Mouse (Mus musculus): ENCODE data around the gene Dclk1. TPM values are rescaled to one million over a fixed set of nuclear protein-coding genes. Genes with fewer than 3 reads are reported as not detected.

Dclk1 gene
- total and polyA plus RNA-seq, 3 experiments = 0.55 TPM; not detected in 2

DNA sequence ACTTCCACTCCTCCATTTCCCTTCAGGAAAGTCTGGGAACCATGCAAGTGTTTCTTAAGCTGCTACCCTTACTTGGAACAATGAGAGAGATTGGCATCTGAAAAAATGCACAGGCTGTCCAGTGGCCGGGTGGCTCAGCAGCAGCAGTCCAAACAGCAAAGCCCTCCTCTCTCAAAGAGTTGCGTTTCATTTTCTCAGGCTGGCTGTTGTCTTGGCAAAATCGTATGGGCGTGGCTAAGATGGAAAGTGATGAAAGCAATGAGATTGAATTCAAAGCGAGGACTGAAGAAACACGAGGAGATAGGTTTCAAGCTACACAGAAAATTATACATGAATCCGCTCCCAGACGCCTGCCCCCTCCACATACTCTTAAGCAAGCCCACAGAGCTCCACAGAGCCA, 67.8 kb downstream of the Dclk1 start:
- Histone ChIP-seq H3K27me3 (ENCODE audit: insufficient read depth, low read length) (no peaks in the 10 kb centered on the region), H3K4me1 (ENCODE audit: insufficient read depth, low read depth, low read length) (no peaks in the 10 kb centered on the region), H3K36me3 (replicated peaks) (no peaks in the 10 kb centered on the region), H3K4me3 (ENCODE audit: low read depth, low read length) (no peak overlapping the region), H3K9me3 (replicated peaks) (peaks cover 14% of the 10 kb centered on the region)
- DNase-seq (ENCODE audit: low spot score) = no peak
- no peak for ATAC-seq (ENCODE audit: extremely low read depth, insufficient number of reproducible peaks, low FRiP score, poor library complexity, severe bottlenecking)
- TF ChIP-seq GATA1 (IDR thresholded peaks at IDR 0.05; ENCODE audit: borderline replicate concordance, low read length) (no peak), TAL1 (conservative IDR thresholded peaks at IDR 0.05; ENCODE audit: low read depth, low read length) (no peak), CTCF (IDR thresholded peaks at IDR 0.05; ENCODE audit: low read depth, low read length) (no peak), POLR2AphosphoS5 (IDR thresholded peaks at IDR 0.05; ENCODE audit: insufficient replicate concordance, low read depth, low read length) (no peak), GATA2 (IDR thresholded peaks at IDR 0.05; ENCODE audit: borderline replicate concordance, low read depth, low read length) (no peak)

DNA sequence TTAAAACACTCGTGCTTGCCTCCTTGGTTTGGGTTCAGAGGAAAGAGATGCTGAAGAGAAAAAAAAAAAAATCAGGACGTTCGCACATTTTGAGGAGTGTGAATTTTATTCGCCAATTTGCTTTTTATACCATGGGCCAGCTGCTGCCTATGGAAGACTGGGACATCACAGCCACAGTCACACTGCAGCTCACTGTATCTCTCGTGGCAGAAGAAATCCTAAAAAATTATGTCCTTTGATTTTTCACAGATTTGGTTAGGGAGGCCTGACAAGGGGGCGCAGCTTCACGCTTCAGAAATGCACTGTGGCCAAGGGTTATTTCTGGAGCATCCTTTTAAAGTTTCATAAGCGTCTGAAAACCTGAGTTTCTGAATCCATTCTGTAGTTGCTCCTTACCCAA, 73.7 kb downstream of the Dclk1 start:
- Histone ChIP-seq H3K27me3 (ENCODE audit: insufficient read depth, low read length) (no peaks in the 10 kb centered on the region), H3K9me3 (replicated peaks) (peaks cover 18% of the 10 kb centered on the region), H3K4me3 (ENCODE audit: low read depth, low read length) (no peak overlapping the region), H3K36me3 (replicated peaks) (no peaks in the 10 kb centered on the region), H3K4me1 (ENCODE audit: insufficient read depth, low read depth, low read length) (no peaks in the 10 kb centered on the region)
- DNase-seq (ENCODE audit: low spot score) (no peak), ATAC-seq (ENCODE audit: extremely low read depth, insufficient number of reproducible peaks, low FRiP score, poor library complexity, severe bottlenecking) (no peak)
- no peak for TF ChIP-seq GATA2 (IDR thresholded peaks at IDR 0.05; ENCODE audit: borderline replicate concordance, low read depth, low read length)
- no peak for TF ChIP-seq GATA1 (IDR thresholded peaks at IDR 0.05; ENCODE audit: borderline replicate concordance, low read length)
- no peak for TF ChIP-seq TAL1 (conservative IDR thresholded peaks at IDR 0.05; ENCODE audit: low read depth, low read length)
- no peak for TF ChIP-seq CTCF (IDR thresholded peaks at IDR 0.05; ENCODE audit: low read depth, low read length)

DNA sequence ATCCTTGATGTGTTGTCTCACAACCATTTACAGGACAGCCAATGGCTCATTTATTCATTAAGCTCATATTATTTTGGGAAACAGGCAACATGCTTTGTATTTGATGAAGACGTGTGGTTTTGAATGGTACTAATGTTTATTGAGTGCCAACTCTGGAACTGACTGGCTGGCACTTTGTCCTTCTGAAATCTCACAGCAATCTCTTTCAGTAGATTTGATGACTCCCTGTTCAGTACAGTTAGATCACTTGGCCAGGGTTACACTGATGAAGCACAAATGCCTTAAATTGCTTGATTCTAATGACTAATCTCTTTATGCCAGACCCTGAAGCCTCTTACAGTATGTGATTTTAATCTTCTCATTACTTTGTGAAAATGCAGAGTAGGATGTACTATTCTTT, 75.9 kb downstream of the Dclk1 start:
- no peak overlapping the region for H3K4me3 ChIP-seq (ENCODE audit: low read depth, low read length)
- no peak for TF ChIP-seq CTCF (IDR thresholded peaks at IDR 0.05; ENCODE audit: low read depth, low read length)
- no peak for TF ChIP-seq GATA2 (IDR thresholded peaks at IDR 0.05; ENCODE audit: borderline replicate concordance, low read depth, low read length)
- no peak for TF ChIP-seq TAL1 (conservative IDR thresholded peaks at IDR 0.05; ENCODE audit: low read depth, low read length)
- TF ChIP-seq GATA1 (IDR thresholded peaks at IDR 0.05; ENCODE audit: borderline replicate concordance, low read length) = no peak
- TF ChIP-seq POLR2AphosphoS5 (IDR thresholded peaks at IDR 0.05; ENCODE audit: insufficient replicate concordance, low read depth, low read length) = no peak
- no peaks in the 10 kb centered on the region for H3K4me1 ChIP-seq (ENCODE audit: insufficient read depth, low read depth, low read length)
- ATAC-seq (ENCODE audit: extremely low read depth, insufficient number of reproducible peaks, low FRiP score, poor library complexity, severe bottlenecking) = no peak
- peaks cover 20% of the 10 kb centered on the region for H3K9me3 ChIP-seq (replicated peaks)
- H3K36me3 ChIP-seq (replicated peaks) = no peaks in the 10 kb centered on the region
- DNase-seq (ENCODE audit: low spot score) = no peak
- no peaks in the 10 kb centered on the region for H3K27me3 ChIP-seq (ENCODE audit: insufficient read depth, low read length)

DNA sequence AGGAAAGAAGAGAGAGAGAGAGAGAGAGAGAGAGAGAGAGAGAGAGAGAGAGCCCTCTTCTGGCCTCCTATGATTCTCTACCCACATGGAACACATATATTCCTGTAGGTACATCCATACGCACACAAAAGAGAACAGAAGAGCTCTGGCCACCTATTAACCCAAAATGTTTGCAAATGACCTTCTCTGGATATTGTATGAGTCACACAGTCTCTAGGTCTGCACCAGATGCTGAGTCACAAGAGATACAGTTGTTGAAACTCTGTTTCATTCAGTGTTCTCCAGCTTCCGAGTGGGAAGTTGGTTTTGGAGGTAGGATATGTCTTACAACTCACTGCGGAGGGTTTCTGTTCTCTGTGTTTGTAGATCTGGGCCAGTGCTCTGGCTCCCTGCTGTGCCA, 78.4 kb downstream of the Dclk1 start:
- H3K9me3 ChIP-seq (replicated peaks) = peaks cover 19% of the 10 kb centered on the region
- H3K4me3 ChIP-seq (ENCODE audit: low read depth, low read length) = no peak overlapping the region
- no peak for TF ChIP-seq POLR2AphosphoS5 (IDR thresholded peaks at IDR 0.05; ENCODE audit: insufficient replicate concordance, low read depth, low read length)
- no peak for TF ChIP-seq CTCF (IDR thresholded peaks at IDR 0.05; ENCODE audit: low read depth, low read length)
- no peak for TF ChIP-seq GATA2 (IDR thresholded peaks at IDR 0.05; ENCODE audit: borderline replicate concordance, low read depth, low read length)
- no peak for TF ChIP-seq GATA1 (IDR thresholded peaks at IDR 0.05; ENCODE audit: borderline replicate concordance, low read length)
- TF ChIP-seq TAL1 (conservative IDR thresholded peaks at IDR 0.05; ENCODE audit: low read depth, low read length) = no peak
- no peaks in the 10 kb centered on the region for H3K4me1 ChIP-seq (ENCODE audit: insufficient read depth, low read depth, low read length)
- ATAC-seq (ENCODE audit: extremely low read depth, insufficient number of reproducible peaks, low FRiP score, poor library complexity, severe bottlenecking) (no peak), DNase-seq (ENCODE audit: low spot score) (no peak)
- no peaks in the 10 kb centered on the region for H3K27me3 ChIP-seq (ENCODE audit: insufficient read depth, low read length)
- no peaks in the 10 kb centered on the region for H3K36me3 ChIP-seq (replicated peaks)

DNA sequence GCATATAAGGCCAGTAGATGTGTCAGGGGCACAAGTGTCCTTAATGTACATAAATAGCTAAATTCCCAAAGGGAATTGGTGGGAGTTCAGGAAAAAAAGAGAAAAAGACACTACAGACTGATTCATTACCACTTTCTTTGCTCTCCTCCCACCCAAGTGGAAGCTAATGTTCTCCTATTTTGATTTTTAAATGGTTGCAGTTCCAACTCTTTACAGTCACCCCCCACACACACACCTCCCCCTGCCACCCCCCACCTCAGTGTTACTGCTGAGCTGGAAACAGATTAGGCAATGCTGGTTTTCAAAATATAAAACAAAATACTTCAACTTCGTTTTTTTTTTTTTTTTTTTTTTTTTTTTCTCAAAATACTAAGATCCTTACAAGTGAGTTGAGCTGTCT, 81.9 kb downstream of the Dclk1 start:
- no peak for ATAC-seq (ENCODE audit: extremely low read depth, insufficient number of reproducible peaks, low FRiP score, poor library complexity, severe bottlenecking)
- Histone ChIP-seq H3K36me3 (replicated peaks) (no peaks in the 10 kb centered on the region), H3K27me3 (ENCODE audit: insufficient read depth, low read length) (no peaks in the 10 kb centered on the region), H3K4me3 (ENCODE audit: low read depth, low read length) (no peak overlapping the region), H3K4me1 (ENCODE audit: insufficient read depth, low read depth, low read length) (no peaks in the 10 kb centered on the region), H3K9me3 (replicated peaks) (peaks cover 6% of the 10 kb centered on the region)
- TF ChIP-seq GATA1 (IDR thresholded peaks at IDR 0.05; ENCODE audit: borderline replicate concordance, low read length) (no peak), TAL1 (conservative IDR thresholded peaks at IDR 0.05; ENCODE audit: low read depth, low read length) (no peak), POLR2AphosphoS5 (IDR thresholded peaks at IDR 0.05; ENCODE audit: insufficient replicate concordance, low read depth, low read length) (no peak), CTCF (IDR thresholded peaks at IDR 0.05; ENCODE audit: low read depth, low read length) (no peak), GATA2 (IDR thresholded peaks at IDR 0.05; ENCODE audit: borderline replicate concordance, low read depth, low read length) (no peak)
- no peak for DNase-seq (ENCODE audit: low spot score)

DNA sequence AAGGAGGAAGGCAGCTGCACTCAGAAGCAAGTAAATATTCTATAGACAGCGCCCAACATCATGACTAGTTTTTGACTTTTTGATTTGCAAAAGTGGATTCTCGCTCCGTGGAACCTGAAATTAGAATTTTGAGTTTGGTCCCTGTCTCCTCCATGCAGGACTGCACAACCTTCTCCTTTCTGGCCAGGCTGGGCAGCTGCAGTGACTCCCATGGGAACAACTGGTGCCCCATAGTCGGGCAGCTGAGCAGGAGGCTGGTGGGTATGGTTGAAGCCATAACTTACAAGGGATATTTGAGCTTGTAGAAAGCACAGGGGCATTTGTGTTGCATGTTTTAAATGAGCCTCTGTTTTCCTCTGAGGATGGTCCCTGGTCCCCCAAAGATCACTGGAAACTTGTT, 88.3 kb downstream of the Dclk1 start:
- no peaks in the 10 kb centered on the region for H3K4me1 ChIP-seq (ENCODE audit: insufficient read depth, low read depth, low read length)
- no peaks in the 10 kb centered on the region for H3K36me3 ChIP-seq (replicated peaks)
- no peaks in the 10 kb centered on the region for H3K27me3 ChIP-seq (ENCODE audit: insufficient read depth, low read length)
- peaks cover 16% of the 10 kb centered on the region; the same call in 1 of the 2 replicates for H3K9me3 ChIP-seq (replicated peaks)
- no peak for DNase-seq (ENCODE audit: low spot score)
- ATAC-seq (ENCODE audit: extremely low read depth, insufficient number of reproducible peaks, low FRiP score, poor library complexity, severe bottlenecking) = no peak
- H3K4me3 ChIP-seq (ENCODE audit: low read depth, low read length) = no peak overlapping the region
- TF ChIP-seq GATA2 (IDR thresholded peaks at IDR 0.05; ENCODE audit: borderline replicate concordance, low read depth, low read length) (no peak), CTCF (IDR thresholded peaks at IDR 0.05; ENCODE audit: low read depth, low read length) (no peak), GATA1 (IDR thresholded peaks at IDR 0.05; ENCODE audit: borderline replicate concordance, low read length) (no peak), POLR2AphosphoS5 (IDR thresholded peaks at IDR 0.05; ENCODE audit: insufficient replicate concordance, low read depth, low read length) (no peak), TAL1 (conservative IDR thresholded peaks at IDR 0.05; ENCODE audit: low read depth, low read length) (no peak)
